Mouse (Mus musculus): ENCODE measurements around the gene Foxn3. TPM values are rescaled to one million over a fixed set of nuclear protein-coding genes. Genes with fewer than 3 reads are reported as not detected.
A peak's percentile ranks its signal among the peaks of the same experiment; 100 is the strongest.

The Foxn3 gene
- polyA plus RNA-seq, 3 experiments from 2014 or later: 65.0 to 119 (median 97.5) TPM

- ATAC-seq: no peak
Observed at GRCm38 (mm10) chr12:99522882-99523281, 40.5 kb downstream of the Foxn3 start.

- ATAC-seq: no peak
Observed at GRCm38 (mm10) chr12:99519862-99520261, 43.5 kb downstream of the Foxn3 start.

GRCm38 (mm10) chr12:99519191-99519614, 44.2 kb downstream of the Foxn3 start:
- ATAC-seq: no peak

- no peak for ATAC-seq
Observed at GRCm38 (mm10) chr12:99518640-99519039, 44.7 kb downstream of the Foxn3 start.

- ATAC-seq: no peak
Observed at GRCm38 (mm10) chr12:99518126-99518525, 45.3 kb downstream of the Foxn3 start.

- no peak for ATAC-seq
Observed at GRCm38 (mm10) chr12:99517296-99517695, 46.1 kb downstream of the Foxn3 start.

- peak; percentile 59 for ATAC-seq
Observed at GRCm38 (mm10) chr12:99515481-99515880, 47.9 kb downstream of the Foxn3 start.

GRCm38 (mm10) chr12:99511644-99512043, 51.7 kb downstream of the Foxn3 start:
- ATAC-seq: no peak

- no peak for ATAC-seq
Observed at GRCm38 (mm10) chr12:99510759-99511158, 52.6 kb downstream of the Foxn3 start.

- no peak for ATAC-seq
Observed at GRCm38 (mm10) chr12:99502225-99502624, 61.2 kb downstream of the Foxn3 start.

- no peak for ATAC-seq
Observed at GRCm38 (mm10) chr12:99498978-99499694, 64.2 kb downstream of the Foxn3 start.

- ATAC-seq: no peak
Observed at GRCm38 (mm10) chr12:99498189-99498977, 65.0 kb downstream of the Foxn3 start.

- no peak for ATAC-seq
Observed at GRCm38 (mm10) chr12:99496945-99497344, 66.4 kb downstream of the Foxn3 start.

GRCm38 (mm10) chr12:99490216-99490615, 73.2 kb downstream of the Foxn3 start:
- ATAC-seq: no peak

GRCm38 (mm10) chr12:99489001-99489592, 74.3 kb downstream of the Foxn3 start:
- no peak for ATAC-seq

GRCm38 (mm10) chr12:99480372-99480771, 83.0 kb downstream of the Foxn3 start:
- no peak for ATAC-seq

- ATAC-seq: no peak
Observed at GRCm38 (mm10) chr12:99474176-99474575, 89.2 kb downstream of the Foxn3 start.

GRCm38 (mm10) chr12:99473406-99474133, 89.8 kb downstream of the Foxn3 start:
- ATAC-seq: no peak

GRCm38 (mm10) chr12:99471431-99471830, 92.0 kb downstream of the Foxn3 start:
- no peak for ATAC-seq

GRCm38 (mm10) chr12:99467884-99468311, 95.5 kb downstream of the Foxn3 start:
- peak; percentile 76 for ATAC-seq

GRCm38 (mm10) chr12:99467256-99467883, 96.0 kb downstream of the Foxn3 start:
- ATAC-seq: no peak

GRCm38 (mm10) chr12:99466426-99466825, 97.0 kb downstream of the Foxn3 start:
- ATAC-seq: no peak

All from inflammation-experienced regulatory T-cells, adult 6 months (primary cell).